Mouse (Mus musculus): ENCODE data around the gene Ypel2.

Gene Ypel2

DNA sequence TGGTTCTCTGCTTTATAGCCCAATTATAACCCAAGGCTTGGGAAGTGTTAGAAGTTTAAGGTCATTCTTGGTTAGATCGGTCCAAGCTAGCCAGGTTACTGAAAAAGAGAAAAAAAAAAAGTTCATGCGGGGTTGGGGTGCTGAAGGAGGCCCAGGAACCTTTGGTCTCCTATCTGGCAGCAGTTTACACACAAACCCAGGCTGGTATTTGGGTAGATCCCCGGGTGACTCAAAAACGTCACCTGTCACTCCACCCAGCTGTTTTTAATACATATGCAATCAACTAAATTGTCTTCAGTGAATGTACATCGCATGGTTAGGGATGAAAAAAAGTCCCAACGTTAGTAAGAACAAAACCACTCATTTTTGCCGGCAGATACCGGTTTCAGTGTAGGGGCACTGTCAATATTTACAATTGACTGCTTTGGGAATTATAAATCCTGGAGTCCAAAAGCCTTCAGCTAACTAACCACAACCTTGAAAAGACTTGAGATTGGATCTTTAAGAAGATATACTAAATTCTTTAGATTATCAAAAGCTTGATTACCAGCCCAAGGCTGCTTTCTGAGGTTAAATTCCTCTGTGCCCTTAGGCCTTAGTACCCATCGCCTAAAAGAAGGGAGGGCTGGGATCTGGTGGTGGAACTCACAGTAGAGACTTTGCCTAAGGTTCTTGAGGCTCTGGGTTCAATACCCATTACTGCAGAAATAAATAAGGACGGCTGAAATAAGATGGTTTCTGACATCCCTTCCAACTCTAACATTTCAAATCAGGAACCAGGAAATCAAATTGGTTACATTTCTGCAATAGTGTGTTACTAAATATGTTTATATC, 1.5 kb upstream of the Ypel2 start:
- no peak for DNase-seq

- DNase-seq = no peak
These were observed 823 bp upstream of the Ypel2 start for GRCm38 (mm10) chr11:86994330-86994729.

- peak; percentile 28 to 33 for DNase-seq
These were observed 982 bp downstream of the Ypel2 start for GRCm38 (mm10) chr11:86992461-86992988.

DNA sequence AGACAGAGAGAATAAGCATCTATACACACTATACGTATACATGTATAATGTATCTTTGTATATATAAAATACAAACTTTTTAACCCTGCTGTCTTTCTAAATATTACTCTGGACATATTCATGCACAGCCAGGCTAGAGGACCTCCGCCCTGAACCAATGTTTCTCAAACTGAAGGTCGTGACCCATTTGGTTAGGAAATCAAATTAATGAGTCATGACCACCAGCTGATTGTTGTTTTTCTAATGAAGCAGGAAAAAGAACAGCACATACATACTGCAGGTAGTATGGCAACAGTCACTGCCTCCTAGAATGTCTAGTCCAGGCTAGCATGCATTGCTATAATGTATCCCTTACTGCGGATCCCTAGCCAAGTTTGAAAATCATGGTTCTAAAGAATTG, 2.3 kb downstream of the Ypel2 start:
- no peak for DNase-seq

DNA sequence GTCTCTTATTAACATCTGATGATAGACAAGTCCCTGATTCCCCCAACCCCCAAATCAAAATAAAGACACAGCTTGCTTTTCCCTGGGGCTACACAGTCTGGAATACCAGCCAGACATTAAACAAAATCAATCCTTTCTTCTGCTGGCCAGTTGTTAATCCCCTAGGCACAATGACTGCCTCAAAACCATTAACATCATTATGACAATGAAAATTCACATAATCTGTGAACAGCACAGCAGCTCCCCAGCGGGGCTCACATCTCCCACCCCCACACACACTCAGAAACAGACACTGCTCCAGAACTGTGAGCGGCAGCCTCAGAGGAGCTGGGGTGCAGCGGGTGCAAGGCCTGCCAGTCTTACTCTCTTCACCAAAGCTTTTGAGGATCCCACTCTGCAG, 3.2 kb downstream of the Ypel2 start:
- no peak for DNase-seq

- no peak for DNase-seq
These were observed 8.5 kb downstream of the Ypel2 start for GRCm38 (mm10) chr11:86984990-86985389.

DNA sequence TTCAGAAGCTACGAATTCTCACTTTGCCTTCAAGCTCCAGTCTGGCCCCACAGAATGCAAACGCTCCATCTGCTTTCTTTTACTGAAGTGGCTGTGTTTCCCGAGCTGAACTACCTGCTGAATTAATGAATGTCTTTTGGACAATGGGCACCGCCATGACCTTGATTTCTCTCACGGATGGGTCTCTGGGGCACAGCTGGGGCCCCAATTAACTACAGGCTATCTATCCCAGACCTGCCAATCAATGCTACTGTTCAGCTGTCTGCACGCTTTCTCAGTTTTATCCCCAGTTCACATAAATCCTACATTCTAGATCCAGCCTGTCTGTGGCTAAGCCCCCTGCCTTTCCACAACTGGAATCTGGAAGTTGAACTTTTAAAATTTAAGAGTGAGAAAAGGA, 10.5 kb downstream of the Ypel2 start:
- no peak for DNase-seq

DNA sequence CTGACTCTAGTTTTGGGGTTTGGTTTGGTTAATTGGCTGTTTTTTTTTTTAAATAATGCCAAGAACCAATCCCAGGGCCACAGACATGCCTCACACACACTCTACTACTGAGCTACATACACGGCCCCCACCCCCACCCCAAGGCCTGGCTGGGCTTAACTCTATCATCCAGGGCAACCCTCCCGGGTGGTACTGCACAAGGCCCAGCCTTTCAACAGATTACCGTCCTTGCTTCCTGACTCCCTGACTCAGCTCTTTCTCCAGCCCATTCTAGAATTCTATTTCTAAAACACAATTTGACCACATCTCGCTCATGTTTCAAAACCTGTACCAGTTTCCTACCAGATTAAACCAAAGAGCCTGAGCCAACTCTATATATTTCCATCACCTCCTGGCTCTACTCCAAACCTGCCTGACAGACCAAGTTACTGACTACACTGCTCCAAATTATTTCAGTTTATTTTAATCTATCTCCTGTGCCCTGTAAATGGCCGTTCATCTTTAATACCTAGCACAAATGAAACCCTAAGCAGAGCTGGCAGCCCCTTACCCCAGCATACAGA, 12.2 kb downstream of the Ypel2 start:
- no peak for DNase-seq

GRCm38 (mm10) chr11:86980526-86980925, 13.0 kb downstream of the Ypel2 start:
- DNase-seq = peak; percentile 55 to 70

- DNase-seq = no peak
These were observed 13.7 kb downstream of the Ypel2 start for GRCm38 (mm10) chr11:86979799-86980198.

DNA sequence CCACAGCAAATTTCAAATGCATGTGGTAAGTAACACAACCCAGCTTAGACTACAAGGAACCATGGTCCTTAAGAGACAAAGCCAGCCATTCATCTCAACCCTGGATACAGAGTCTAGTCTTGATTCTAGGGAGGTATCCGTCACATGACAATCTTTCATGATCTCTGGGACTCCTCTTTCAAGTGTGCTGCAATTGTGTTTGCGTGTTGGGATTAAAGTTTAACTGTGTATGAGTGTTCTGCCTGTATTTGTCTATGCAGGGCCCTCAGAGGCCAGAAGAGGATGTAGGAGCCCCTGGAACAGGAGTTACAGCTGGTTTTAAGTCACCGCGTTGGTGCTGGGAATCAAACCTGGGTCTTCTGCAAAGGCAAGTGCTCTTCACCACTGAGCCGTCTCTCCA, 16.3 kb downstream of the Ypel2 start:
- no peak for DNase-seq

- no peak for DNase-seq
These were observed 19.1 kb downstream of the Ypel2 start for GRCm38 (mm10) chr11:86974401-86974800.

DNA sequence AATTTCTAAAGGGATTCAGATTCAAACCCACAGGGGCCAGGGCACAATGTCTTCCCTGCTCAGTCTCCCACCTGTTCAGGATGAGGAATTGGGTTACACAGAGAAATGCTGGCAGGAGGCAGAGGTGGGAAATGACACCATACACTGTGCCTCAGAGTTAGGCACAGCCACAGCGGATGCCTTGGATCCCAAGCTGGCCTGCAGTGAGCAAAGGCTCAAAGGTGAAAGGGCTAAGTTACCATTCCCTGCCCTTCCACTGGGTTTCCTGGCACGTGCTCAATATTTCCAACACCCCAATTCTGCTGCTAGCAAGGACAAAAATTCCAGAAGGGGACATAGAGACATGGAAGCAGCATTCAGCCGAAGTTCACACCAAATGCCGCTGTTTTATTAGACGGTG, 20.3 kb downstream of the Ypel2 start:
- no peak for DNase-seq

DNA sequence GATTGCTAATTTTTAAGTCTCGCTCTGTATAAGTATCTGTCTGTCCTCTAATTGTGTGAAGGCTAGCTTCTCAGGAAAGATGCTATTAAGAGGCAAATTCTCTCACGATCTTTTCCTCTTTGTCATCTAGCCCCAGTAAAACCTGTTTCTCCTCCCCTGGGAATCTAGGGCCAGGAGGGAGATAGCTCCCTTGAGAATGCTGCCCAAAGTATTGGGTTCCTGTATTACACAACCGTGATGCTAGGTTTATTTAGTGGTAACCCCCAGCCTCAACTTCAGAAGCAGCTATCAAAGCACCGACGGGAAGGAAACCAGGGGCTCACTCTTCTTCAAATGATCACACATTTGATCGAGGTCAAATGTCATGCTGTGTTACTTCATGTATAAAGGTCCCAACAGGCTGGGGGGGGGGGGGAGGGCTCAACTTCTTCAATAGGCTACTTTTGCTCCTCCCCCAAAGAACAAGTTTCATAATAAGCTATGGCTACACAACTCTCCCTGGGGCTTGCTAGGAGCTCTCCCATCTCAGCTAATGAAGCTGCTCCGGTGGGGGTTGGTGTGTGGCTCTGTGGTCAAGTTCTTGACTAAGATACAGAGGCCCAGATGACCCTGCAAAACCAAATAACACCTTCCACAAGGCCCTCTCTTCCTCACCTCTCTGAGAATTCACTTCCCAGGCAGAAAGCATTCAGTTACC, 22.3 kb downstream of the Ypel2 start:
- no peak for DNase-seq

DNA sequence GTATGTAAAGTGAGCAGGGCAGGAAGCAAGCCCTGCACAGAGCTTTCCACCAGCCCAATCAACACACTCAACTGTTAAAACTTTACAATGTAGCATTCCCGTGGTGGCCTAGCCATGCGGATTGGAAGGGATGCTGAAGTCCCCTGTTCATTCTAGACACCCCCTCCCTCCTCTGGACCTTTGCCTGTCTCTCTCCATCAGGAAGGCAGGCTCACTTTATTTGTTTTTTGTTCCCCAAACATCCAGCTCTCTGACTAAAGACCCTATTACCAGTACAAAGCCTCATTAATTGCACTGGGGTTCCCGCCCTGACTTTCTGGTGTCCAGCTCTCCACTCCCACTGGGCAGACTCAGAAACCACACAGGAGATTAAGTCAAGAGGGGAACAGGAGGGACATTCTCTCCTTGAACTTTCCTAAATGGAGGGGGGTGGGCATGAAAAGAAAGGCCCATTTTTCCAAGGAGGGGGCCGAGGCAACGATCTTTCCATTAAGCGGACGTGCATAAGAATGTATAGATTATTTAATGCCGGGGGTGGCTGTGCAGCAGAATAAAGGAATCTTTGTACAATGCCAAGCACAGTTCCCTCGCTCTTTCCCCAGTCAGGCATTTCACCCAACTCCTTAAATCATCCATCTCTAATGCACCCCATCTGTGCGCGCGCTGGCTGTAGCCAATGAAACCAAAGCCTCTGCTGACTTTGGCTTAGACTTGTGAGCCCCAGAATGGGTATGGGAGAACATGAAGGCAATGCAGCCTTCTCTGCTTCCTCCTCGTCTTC, 24.3 kb downstream of the Ypel2 start:
- DNase-seq = no peak

- DNase-seq = no peak
These were observed 26.0 kb downstream of the Ypel2 start for GRCm38 (mm10) chr11:86967506-86967905.

GRCm38 (mm10) chr11:86966696-86967095, 26.8 kb downstream of the Ypel2 start:
- no peak for DNase-seq

DNA sequence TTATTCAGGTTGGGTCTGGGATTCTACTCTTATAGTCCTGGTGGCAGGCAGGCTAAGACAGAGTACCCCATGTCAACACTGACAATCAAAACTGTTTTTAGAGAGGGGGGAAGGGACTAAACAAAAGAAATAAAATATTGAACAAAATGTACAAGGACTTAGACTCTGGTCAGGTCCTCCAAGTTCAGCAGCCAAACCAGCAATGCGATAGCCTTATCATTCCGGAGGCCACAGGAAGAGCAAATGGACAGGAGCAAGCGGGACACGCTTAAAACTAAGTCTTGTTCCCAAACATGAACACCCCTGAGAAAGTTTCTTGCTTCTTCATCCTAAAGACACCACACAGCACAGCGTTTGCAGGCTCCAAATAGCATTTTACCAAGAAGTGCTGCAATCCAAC, 28.4 kb downstream of the Ypel2 start:
- no peak for DNase-seq

- DNase-seq = no peak
These were observed 29.8 kb downstream of the Ypel2 start for GRCm38 (mm10) chr11:86963698-86964097.

DNA sequence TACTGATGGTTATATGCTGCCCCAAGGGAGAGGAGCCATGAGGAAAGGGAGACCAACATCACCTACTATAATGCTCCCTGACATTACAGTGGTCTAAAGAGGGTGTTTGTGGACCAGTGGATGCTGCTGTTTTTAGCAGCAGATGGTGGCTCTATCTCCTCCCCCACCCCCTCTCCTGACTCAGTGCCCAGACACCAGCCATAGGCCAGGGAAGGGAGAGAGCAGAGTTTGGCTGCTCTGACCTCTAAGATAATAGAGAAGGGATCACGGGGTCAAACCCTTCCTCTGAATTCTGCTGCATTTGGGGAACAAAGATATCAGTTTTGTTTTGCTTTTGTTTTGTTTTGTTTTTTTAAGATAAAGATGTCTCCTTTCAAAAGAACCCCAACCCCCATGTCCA, 30.5 kb downstream of the Ypel2 start:
- DNase-seq = no peak

DNA sequence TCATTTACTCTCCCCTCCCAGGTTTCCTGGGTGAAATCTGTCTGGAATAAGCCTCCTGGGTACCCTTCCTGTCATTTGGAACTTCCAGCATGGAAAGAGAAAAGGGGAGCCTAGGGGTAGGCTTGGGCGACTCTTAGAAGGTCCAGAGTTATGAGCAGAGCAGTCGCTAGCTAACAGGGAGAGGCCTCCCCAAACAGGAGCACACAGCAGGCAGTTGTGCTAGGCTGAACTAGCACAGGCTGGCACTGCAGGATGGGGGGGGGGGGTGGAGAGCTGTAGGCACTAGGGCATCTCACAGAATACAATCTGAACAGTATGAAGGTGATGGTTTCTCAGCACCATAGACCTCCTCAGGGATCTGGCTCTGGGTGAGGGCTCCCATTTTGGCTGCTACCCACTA, 31.1 kb downstream of the Ypel2 start:
- no peak for DNase-seq

GRCm38 (mm10) chr11:86961510-86962303, 31.8 kb downstream of the Ypel2 start:
- no peak for DNase-seq
